Mouse (Mus musculus): Measurements from ENCODE around the gene Hnrnpl. TPM values are rescaled to one million over a fixed set of nuclear protein-coding genes. Genes with fewer than 3 reads are reported as not detected.

Gene Hnrnpl
- polyA plus RNA-seq, 1 experiment from 2014 or later, result 154 TPM

- DNase-seq (ENCODE audit: low spot score) (peak; percentile 59), ATAC-seq (peak; percentile 3)
- H3K9me3 ChIP-seq (ENCODE audit: low read length), result no peaks in the 10 kb centered on the region
- H3K27ac ChIP-seq (ENCODE audit: low read length), result peak overlapping the region; percentile 100
- peak overlapping the region; percentile 83 for H3K9ac ChIP-seq (replicated peaks; ENCODE audit: low read depth)
- WGBS, result under 1% methylated on average over 35 of the region's 35 CpGs
- H3K4me1 ChIP-seq (ENCODE audit: insufficient read depth, low read depth, low read length), result peaks cover 20% of the 10 kb centered on the region; the same call in 1 of the 2 replicates
- H3K27me3 ChIP-seq (replicated peaks; ENCODE audit: insufficient read depth, low read length), result no peaks in the 10 kb centered on the region
- peak overlapping the region; percentile 75 for H3K4me3 ChIP-seq (ENCODE audit: low read depth, low read length)
- peak overlapping the region; percentile 98 for H3K4me2 ChIP-seq (replicated peaks; ENCODE audit: low read depth, low read length)
- peaks cover 13% of the 10 kb centered on the region; the same call in 1 of the 2 replicates for H3K36me3 ChIP-seq (ENCODE audit: insufficient read depth, low read length)
- TF ChIP-seq CTCF (IDR thresholded peaks at IDR 0.05), result peak; percentile 7
- no peak; the same call in 1 of the 2 replicates for TF ChIP-seq EP300 (IDR thresholded peaks at IDR 0.05)
Observed at GRCm38 (mm10) chr7:28809401-28810089, 1.2 kb downstream of the Hnrnpl start.

- TF ChIP-seq CTCF (IDR thresholded peaks at IDR 0.05) (peak; percentile 65), EP300 (IDR thresholded peaks at IDR 0.05) (peak; percentile 61)
- ATAC-seq (peak; percentile 88), DNase-seq (ENCODE audit: low spot score) (peak; percentile 100)
- no peaks in the 10 kb centered on the region for H3K27me3 ChIP-seq (replicated peaks; ENCODE audit: insufficient read depth, low read length)
- peak overlapping the region; percentile 75 for H3K4me3 ChIP-seq (ENCODE audit: low read depth, low read length)
- peaks cover 20% of the 10 kb centered on the region; the same call in 1 of the 2 replicates for H3K4me1 ChIP-seq (ENCODE audit: insufficient read depth, low read depth, low read length)
- H3K27ac ChIP-seq (ENCODE audit: low read length), result peak overlapping the region; percentile 100
- peaks cover 20% of the 10 kb centered on the region for H3K36me3 ChIP-seq (ENCODE audit: insufficient read depth, low read length)
- H3K9ac ChIP-seq (replicated peaks; ENCODE audit: low read depth), result peak overlapping the region; percentile 83
- WGBS, result under 1% methylated on average over 65 of the region's 70 CpGs
- peak overlapping the region; percentile 98 for H3K4me2 ChIP-seq (replicated peaks; ENCODE audit: low read depth, low read length)
- H3K9me3 ChIP-seq (ENCODE audit: low read length), result no peaks in the 10 kb centered on the region
Observed at GRCm38 (mm10) chr7:28810107-28811066, 2.0 kb downstream of the Hnrnpl start.

GRCm38 (mm10) chr7:28811228-28811627, 2.9 kb downstream of the Hnrnpl start:
- peak overlapping the region; percentile 95 for H3K27ac ChIP-seq (ENCODE audit: low read length)
- ATAC-seq (peak; percentile 43), DNase-seq (ENCODE audit: low spot score) (peak; percentile 97)
- H3K27me3 ChIP-seq (replicated peaks; ENCODE audit: insufficient read depth, low read length), result no peaks in the 10 kb centered on the region
- no peaks in the 10 kb centered on the region for H3K9me3 ChIP-seq (ENCODE audit: low read length)
- WGBS, result under 1% methylated on average over 39 of the region's 40 CpGs
- peaks cover 20% of the 10 kb centered on the region; the same call in 1 of the 2 replicates for H3K4me1 ChIP-seq (ENCODE audit: insufficient read depth, low read depth, low read length)
- peak overlapping the region; percentile 76 for H3K4me2 ChIP-seq (replicated peaks; ENCODE audit: low read depth, low read length)
- H3K4me3 ChIP-seq (ENCODE audit: low read depth, low read length), result peak overlapping the region; percentile 75
- TF ChIP-seq CTCF (IDR thresholded peaks at IDR 0.05), result no peak
- 0 out of 2 replicates have a peak, but pooled peaks have one; percentile 17 for TF ChIP-seq EP300 (IDR thresholded peaks at IDR 0.05)
- H3K9ac ChIP-seq (replicated peaks; ENCODE audit: low read depth), result peak overlapping the region; percentile 77
- H3K36me3 ChIP-seq (ENCODE audit: insufficient read depth, low read length), result peaks cover 29% of the 10 kb centered on the region

GRCm38 (mm10) chr7:28811640-28812275, 3.4 kb downstream of the Hnrnpl start:
- peak overlapping the region; percentile 75 for H3K4me3 ChIP-seq (ENCODE audit: low read depth, low read length)
- H3K27ac ChIP-seq (ENCODE audit: low read length), result peak overlapping the region; percentile 95
- H3K27me3 ChIP-seq (replicated peaks; ENCODE audit: insufficient read depth, low read length), result no peaks in the 10 kb centered on the region
- peak; percentile 20; the same call in 1 of the 2 replicates for TF ChIP-seq CTCF (IDR thresholded peaks at IDR 0.05)
- 0 out of 2 replicates have a peak, but pooled peaks have one; percentile 3 for TF ChIP-seq EP300 (IDR thresholded peaks at IDR 0.05)
- ATAC-seq, result no peak
- H3K36me3 ChIP-seq (ENCODE audit: insufficient read depth, low read length), result peaks cover 34% of the 10 kb centered on the region
- H3K4me2 ChIP-seq (replicated peaks; ENCODE audit: low read depth, low read length), result peak overlapping the region; percentile 76
- H3K4me1 ChIP-seq (ENCODE audit: insufficient read depth, low read depth, low read length), result peaks cover 20% of the 10 kb centered on the region; the same call in 1 of the 2 replicates
- H3K9me3 ChIP-seq (ENCODE audit: low read length), result no peaks in the 10 kb centered on the region
- DNase-seq (ENCODE audit: low spot score), result peak; percentile 27
- peak overlapping the region; percentile 5 for H3K9ac ChIP-seq (replicated peaks; ENCODE audit: low read depth)
- WGBS, result 2% methylated on average over 7 of the region's 7 CpGs

GRCm38 (mm10) chr7:28812436-28812835, 4.1 kb downstream of the Hnrnpl start:
- H3K4me1 ChIP-seq (ENCODE audit: insufficient read depth, low read depth, low read length), result peaks cover 20% of the 10 kb centered on the region; the same call in 1 of the 2 replicates

More at GRCm38 (mm10) chr7:28812436-28812835, 4.1 kb downstream of the Hnrnpl start:
- peak overlapping the region; percentile 95 for H3K27ac ChIP-seq (ENCODE audit: low read length)
- WGBS, result 28% methylated on average over 4 of the region's 4 CpGs
- peak overlapping the region; percentile 75 for H3K4me3 ChIP-seq (ENCODE audit: low read depth, low read length)
- DNase-seq (ENCODE audit: low spot score) (no peak), ATAC-seq (no peak)
- H3K4me2 ChIP-seq (replicated peaks; ENCODE audit: low read depth, low read length), result peak overlapping the region; percentile 76
- TF ChIP-seq CTCF (IDR thresholded peaks at IDR 0.05), result no peak
- TF ChIP-seq EP300 (IDR thresholded peaks at IDR 0.05), result no peak
- H3K9me3 ChIP-seq (ENCODE audit: low read length), result no peaks in the 10 kb centered on the region
- peaks cover 41% of the 10 kb centered on the region for H3K36me3 ChIP-seq (ENCODE audit: insufficient read depth, low read length)
- H3K9ac ChIP-seq (replicated peaks; ENCODE audit: low read depth), result peak overlapping the region; percentile 5; the same call in 1 of the 2 replicates
- H3K27me3 ChIP-seq (replicated peaks; ENCODE audit: insufficient read depth, low read length), result no peaks in the 10 kb centered on the region

Measured in lung, postnatal 0 days (tissue).